Mouse (Mus musculus) forebrain, embryonic 14.5 days (tissue): Measurements from ENCODE around the gene Mvb12b. TPM values are rescaled to one million over a fixed set of nuclear protein-coding genes. Genes with fewer than 3 reads are reported as not detected.

Experiments
- ATAC-seq: fragments of 200-750 bp; cut with Nextera tagmentation; 2 replicates; pipeline ENCODE4 v1.8.0; 2017; ENCODE audit warnings: mild to moderate bottlenecking, moderate library complexity
- DNase-seq: peaks from one replicate; pipeline ENCODE4 v3.0.0-alpha.2; 2015; ENCODE audit warnings: low spot score
- H3K27ac ChIP-seq: fragments of 300-500 bp; sonication (generic); 2 replicates; pipeline ENCODE4 v1.5.1; 2014; ENCODE audit warnings: low read depth, mild to moderate bottlenecking, control low read depth, low read length, moderate library complexity
- H3K27me3 ChIP-seq: fragments of 300-500 bp; sonication (generic); replicated peaks from 2 replicates; pipeline ENCODE4 v1.6.1; 2014; ENCODE audit warnings: low read length, control low read depth, mixed read lengths; ENCODE audit not compliant: control insufficient read depth, insufficient read depth
- H3K36me3 ChIP-seq: fragments of 300-500 bp; sonication (generic); 2 replicates; pipeline ENCODE4 v1.6.1; 2014; ENCODE audit warnings: low read length, control low read depth; ENCODE audit not compliant: control insufficient read depth, insufficient read depth
- H3K4me1 ChIP-seq: fragments of 300-500 bp; sonication (generic); 2 replicates; pipeline ENCODE4 v1.6.1; 2014; ENCODE audit warnings: antibody characterized with exemption, low read length, control low read depth; ENCODE audit not compliant: control insufficient read depth, insufficient read depth
- H3K4me2 ChIP-seq: fragments of 300-500 bp; sonication (generic); 2 replicates; pipeline ENCODE4 v1.6.1; 2014; ENCODE audit warnings: mild to moderate bottlenecking, control low read depth, low read length
- H3K4me3 ChIP-seq: fragments of 300-500 bp; sonication (generic); 2 replicates; pipeline ENCODE4 v1.5.1; 2014; ENCODE audit warnings: low read depth, low read length, control low read depth
- H3K9ac ChIP-seq: fragments of 300-500 bp; sonication (generic); 2 replicates; pipeline ENCODE4 v1.6.1; 2014; ENCODE audit warnings: mild to moderate bottlenecking, low read length, control low read depth, moderate library complexity
- H3K9me3 ChIP-seq: fragments of 300-500 bp; sonication (generic); replicated peaks from 2 replicates; pipeline ENCODE4 v1.6.1; 2016; ENCODE audit warnings: low read length, control low read depth, mixed read lengths; ENCODE audit not compliant: control insufficient read depth
- WGBS: fragments of 180-500 bp; shearing (Covaris S2); extraction: QIAGEN DNeasy Blood & Tissue Kit; methylation state at CpG from one replicate; pipeline ENCODE4 v1.1.7; 2014; 5-methylcytosine and 5-hydroxymethylcytosine counted together
- polyA plus RNA-seq: library from polyadenylated mRNA; unstranded; fragments of >200 nt; fragmentation: Nextera tagmentation; extraction: Ambion mirVana; gene quantifications from 2 replicates; pipeline ENCODE4 v1.2.1, GENCODE M21; 2014

The Mvb12b gene
- polyA plus RNA-seq, 1 experiment from 2014 or later = 49.5 TPM

- H3K36me3 ChIP-seq = peaks cover 28% of the 10 kb centered on the region
- H3K9ac ChIP-seq = no peak overlapping the region
- 84% methylated on average over 11 of the region's 11 CpGs for WGBS
- DNase-seq (no peak), ATAC-seq (no peak)
- no peaks in the 10 kb centered on the region for H3K9me3 ChIP-seq
- no peaks in the 10 kb centered on the region for H3K27me3 ChIP-seq
- H3K27ac ChIP-seq = no peak overlapping the region
- no peak overlapping the region for H3K4me2 ChIP-seq
- no peak overlapping the region for H3K4me3 ChIP-seq
- peaks cover 16% of the 10 kb centered on the region for H3K4me1 ChIP-seq
Measured at GRCm38 (mm10) chr2:33805640-33806039, 82.1 kb downstream of the Mvb12b start.

GRCm38 (mm10) chr2:33803717-33804214, 84.0 kb downstream of the Mvb12b start:
- no peak overlapping the region for H3K4me2 ChIP-seq
- no peaks in the 10 kb centered on the region for H3K9me3 ChIP-seq
- no peak overlapping the region for H3K4me3 ChIP-seq
- no peak overlapping the region for H3K9ac ChIP-seq
- H3K4me1 ChIP-seq = no peaks in the 10 kb centered on the region; the same call in 1 of the 2 replicates
- WGBS = 79% methylated on average over 4 of the region's 4 CpGs
- H3K27ac ChIP-seq = no peak overlapping the region
- DNase-seq (no peak), ATAC-seq (no peak)
- H3K36me3 ChIP-seq = peaks cover 41% of the 10 kb centered on the region
- no peaks in the 10 kb centered on the region for H3K27me3 ChIP-seq

- ATAC-seq = 0 out of 2 replicates have a peak, but pooled peaks have one; percentile 22
- H3K36me3 ChIP-seq = peaks cover 45% of the 10 kb centered on the region
Measured at GRCm38 (mm10) chr2:33803083-33803615, 84.6 kb downstream of the Mvb12b start.

GRCm38 (mm10) chr2:33801760-33802159, 86.0 kb downstream of the Mvb12b start:
- Histone ChIP-seq H3K36me3 (peaks cover 48% of the 10 kb centered on the region), H3K4me2 (no peak overlapping the region), H3K4me1 (no peaks in the 10 kb centered on the region), H3K9ac (no peak overlapping the region), H3K27ac (0 out of 2 replicates have a peak overlapping the region, but pooled peaks have one; percentile 14), H3K9me3 (no peaks in the 10 kb centered on the region), H3K4me3 (no peak overlapping the region), H3K27me3 (no peaks in the 10 kb centered on the region; the same call in 1 of the 2 replicates)
- no peak for ATAC-seq
- no peak for DNase-seq
- 37% methylated on average over 13 of the region's 13 CpGs for WGBS

More at GRCm38 (mm10) chr2:33803083-33803615, 84.6 kb downstream of the Mvb12b start:
- Histone ChIP-seq H3K27me3 (no peaks in the 10 kb centered on the region; the same call in 1 of the 2 replicates), H3K9ac (no peak overlapping the region), H3K4me3 (no peak overlapping the region), H3K27ac (no peak overlapping the region), H3K4me1 (no peaks in the 10 kb centered on the region), H3K9me3 (no peaks in the 10 kb centered on the region), H3K4me2 (no peak overlapping the region)
- no peak for DNase-seq
- 68% methylated on average over 12 of the region's 12 CpGs for WGBS

GRCm38 (mm10) chr2:33801336-33801735, 86.4 kb downstream of the Mvb12b start:
- Histone ChIP-seq H3K27me3 (no peaks in the 10 kb centered on the region; the same call in 1 of the 2 replicates), H3K9me3 (no peaks in the 10 kb centered on the region), H3K27ac (no peak overlapping the region), H3K9ac (no peak overlapping the region), H3K4me2 (no peak overlapping the region), H3K36me3 (peaks cover 48% of the 10 kb centered on the region), H3K4me3 (no peak overlapping the region), H3K4me1 (peaks cover 2% of the 10 kb centered on the region; the same call in 1 of the 2 replicates)
- no peak for DNase-seq
- no peak for ATAC-seq
- WGBS = 83% methylated on average over 8 of the region's 8 CpGs

DNA sequence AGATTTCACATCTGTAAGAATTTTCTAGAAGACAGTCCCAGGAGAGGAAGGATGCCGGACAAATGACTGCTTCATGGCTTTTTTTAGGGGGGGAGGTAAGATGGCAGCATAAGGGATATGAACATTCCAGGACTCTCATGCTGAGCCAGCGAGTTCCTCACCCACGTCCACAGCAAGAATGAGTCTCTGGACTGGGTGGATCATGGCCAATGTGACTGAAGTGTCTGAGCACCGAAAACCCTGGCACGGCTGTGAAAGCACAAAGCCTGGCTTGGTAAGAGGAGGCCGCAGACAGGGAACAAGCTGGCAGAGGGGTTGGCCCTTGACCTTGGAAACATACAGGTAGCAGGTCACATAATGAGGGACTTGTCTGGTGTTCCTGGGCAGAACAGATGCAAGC, 87.5 kb downstream of the Mvb12b start:
- no peak overlapping the region for H3K4me3 ChIP-seq
- ATAC-seq (no peak), DNase-seq (no peak)
- WGBS = 90% methylated on average over 6 of the region's 6 CpGs
- no peak overlapping the region for H3K27ac ChIP-seq
- no peak overlapping the region for H3K9ac ChIP-seq
- H3K4me1 ChIP-seq = peaks cover 12% of the 10 kb centered on the region
- H3K4me2 ChIP-seq = no peak overlapping the region
- H3K9me3 ChIP-seq = no peaks in the 10 kb centered on the region
- no peaks in the 10 kb centered on the region; the same call in 1 of the 2 replicates for H3K27me3 ChIP-seq
- H3K36me3 ChIP-seq = peaks cover 48% of the 10 kb centered on the region

GRCm38 (mm10) chr2:33795716-33796472, 91.9 kb downstream of the Mvb12b start:
- Histone ChIP-seq H3K27me3 (no peaks in the 10 kb centered on the region; the same call in 1 of the 2 replicates), H3K36me3 (peaks cover 35% of the 10 kb centered on the region), H3K27ac (peak overlapping the region; percentile 71), H3K9me3 (no peaks in the 10 kb centered on the region), H3K4me2 (no peak overlapping the region), H3K9ac (peak overlapping the region; percentile 17; the same call in 1 of the 2 replicates), H3K4me3 (no peak overlapping the region), H3K4me1 (peaks cover 36% of the 10 kb centered on the region)
- DNase-seq (peak; percentile 49), ATAC-seq (peak; percentile 63; the same call in 1 of the 2 replicates)
- WGBS = 25% methylated on average over 15 of the region's 15 CpGs

GRCm38 (mm10) chr2:33795001-33795580, 92.7 kb downstream of the Mvb12b start:
- no peak overlapping the region for H3K4me2 ChIP-seq
- H3K9ac ChIP-seq = 0 out of 2 replicates have a peak overlapping the region, but pooled peaks have one; percentile 17
- ATAC-seq = no peak
- peak overlapping the region; percentile 71 for H3K27ac ChIP-seq
- peaks cover 42% of the 10 kb centered on the region for H3K4me1 ChIP-seq
- 75% methylated on average over 7 of the region's 7 CpGs for WGBS
- DNase-seq = no peak
- no peak overlapping the region for H3K4me3 ChIP-seq
- H3K9me3 ChIP-seq = no peaks in the 10 kb centered on the region
- no peaks in the 10 kb centered on the region; the same call in 1 of the 2 replicates for H3K27me3 ChIP-seq
- H3K36me3 ChIP-seq = peaks cover 27% of the 10 kb centered on the region
